Mouse (Mus musculus): ENCODE results near the gene Tnks1bp1. TPM values are rescaled to one million over a fixed set of nuclear protein-coding genes. Genes with fewer than 3 reads are reported as not detected.

Gene Tnks1bp1
- polyA plus RNA-seq, 1 experiment = 36.9 TPM

- no peaks in the 10 kb centered on the region for H3K27me3 ChIP-seq (ENCODE audit: control insufficient read depth, insufficient read depth, low read length)
- no peaks in the 10 kb centered on the region for H3K36me3 ChIP-seq (ENCODE audit: control insufficient read depth, insufficient read depth, low read length)
- DNase-seq = no peak
- H3K27ac ChIP-seq (ENCODE audit: control insufficient read depth, insufficient read depth, low read length) = no peak overlapping the region
- no peaks in the 10 kb centered on the region for H3K4me1 ChIP-seq (replicated peaks; ENCODE audit: control insufficient read depth, insufficient read depth, low read length)
- no peak overlapping the region for H3K4me3 ChIP-seq (ENCODE audit: control insufficient read depth, insufficient read depth, low read length)
- WGBS = 93% methylated on average over 2 of the region's 2 CpGs
- no peak for TF ChIP-seq POLR2A (IDR thresholded peaks at IDR 0.05; ENCODE audit: control insufficient read depth, extremely low read depth, insufficient read depth, low read length, poor library complexity)
These were observed 20.8 kb downstream of the Tnks1bp1 start for GRCm38 (mm10) chr2:85068626-85069025.

- Histone ChIP-seq H3K27me3 (ENCODE audit: control insufficient read depth, insufficient read depth, low read length) (no peaks in the 10 kb centered on the region), H3K36me3 (ENCODE audit: control insufficient read depth, insufficient read depth, low read length) (no peaks in the 10 kb centered on the region), H3K4me3 (ENCODE audit: control insufficient read depth, insufficient read depth, low read length) (no peak overlapping the region), H3K27ac (ENCODE audit: control insufficient read depth, insufficient read depth, low read length) (no peak overlapping the region), H3K4me1 (replicated peaks; ENCODE audit: control insufficient read depth, insufficient read depth, low read length) (no peaks in the 10 kb centered on the region)
- 92% methylated on average over 15 of the region's 15 CpGs for WGBS
- no peak for TF ChIP-seq POLR2A (IDR thresholded peaks at IDR 0.05; ENCODE audit: control insufficient read depth, extremely low read depth, insufficient read depth, low read length, poor library complexity)
- TF ChIP-seq CTCF (IDR thresholded peaks at IDR 0.05; ENCODE audit: borderline replicate concordance, control insufficient read depth, extremely low read depth, insufficient read depth, low read length, poor library complexity) = no peak
- no peak for DNase-seq
These were observed 22.3 kb downstream of the Tnks1bp1 start for GRCm38 (mm10) chr2:85070086-85070485.

- H3K4me3 ChIP-seq (ENCODE audit: control insufficient read depth, insufficient read depth, low read length) = no peak overlapping the region
- H3K36me3 ChIP-seq (ENCODE audit: control insufficient read depth, insufficient read depth, low read length) = no peaks in the 10 kb centered on the region
- H3K27me3 ChIP-seq (ENCODE audit: control insufficient read depth, insufficient read depth, low read length) = no peaks in the 10 kb centered on the region
- TF ChIP-seq CTCF (IDR thresholded peaks at IDR 0.05; ENCODE audit: borderline replicate concordance, control insufficient read depth, extremely low read depth, insufficient read depth, low read length, poor library complexity) (no peak), POLR2A (IDR thresholded peaks at IDR 0.05; ENCODE audit: control insufficient read depth, extremely low read depth, insufficient read depth, low read length, poor library complexity) (no peak)
- H3K27ac ChIP-seq (ENCODE audit: control insufficient read depth, insufficient read depth, low read length) = no peak overlapping the region
- no peaks in the 10 kb centered on the region for H3K4me1 ChIP-seq (replicated peaks; ENCODE audit: control insufficient read depth, insufficient read depth, low read length)
- WGBS = 98% methylated on average over 5 of the region's 5 CpGs
- no peak for DNase-seq
These were observed 24.1 kb downstream of the Tnks1bp1 start for GRCm38 (mm10) chr2:85071921-85072320.

- Histone ChIP-seq H3K27ac (ENCODE audit: control insufficient read depth, insufficient read depth, low read length) (no peak overlapping the region), H3K4me3 (ENCODE audit: control insufficient read depth, insufficient read depth, low read length) (no peak overlapping the region), H3K27me3 (ENCODE audit: control insufficient read depth, insufficient read depth, low read length) (no peaks in the 10 kb centered on the region), H3K4me1 (replicated peaks; ENCODE audit: control insufficient read depth, insufficient read depth, low read length) (no peaks in the 10 kb centered on the region), H3K36me3 (ENCODE audit: control insufficient read depth, insufficient read depth, low read length) (no peaks in the 10 kb centered on the region)
- WGBS = 94% methylated on average over 5 of the region's 5 CpGs
- no peak for TF ChIP-seq CTCF (IDR thresholded peaks at IDR 0.05; ENCODE audit: borderline replicate concordance, control insufficient read depth, extremely low read depth, insufficient read depth, low read length, poor library complexity)
- TF ChIP-seq POLR2A (IDR thresholded peaks at IDR 0.05; ENCODE audit: control insufficient read depth, extremely low read depth, insufficient read depth, low read length, poor library complexity) = no peak
- DNase-seq = no peak
These were observed 25.9 kb downstream of the Tnks1bp1 start for GRCm38 (mm10) chr2:85073751-85074150.

- no peak for DNase-seq
- TF ChIP-seq POLR2A (IDR thresholded peaks at IDR 0.05; ENCODE audit: control insufficient read depth, extremely low read depth, insufficient read depth, low read length, poor library complexity) (no peak), CTCF (IDR thresholded peaks at IDR 0.05; ENCODE audit: borderline replicate concordance, control insufficient read depth, extremely low read depth, insufficient read depth, low read length, poor library complexity) (no peak)
- WGBS = 82% methylated on average over 11 of the region's 11 CpGs
- Histone ChIP-seq H3K27me3 (ENCODE audit: control insufficient read depth, insufficient read depth, low read length) (no peaks in the 10 kb centered on the region), H3K4me1 (replicated peaks; ENCODE audit: control insufficient read depth, insufficient read depth, low read length) (no peaks in the 10 kb centered on the region), H3K4me3 (ENCODE audit: control insufficient read depth, insufficient read depth, low read length) (no peak overlapping the region), H3K27ac (ENCODE audit: control insufficient read depth, insufficient read depth, low read length) (no peak overlapping the region), H3K36me3 (ENCODE audit: control insufficient read depth, insufficient read depth, low read length) (no peaks in the 10 kb centered on the region)
These were observed 41.2 kb downstream of the Tnks1bp1 start for GRCm38 (mm10) chr2:85088716-85089646.

GRCm38 (mm10) chr2:85091325-85091724 lies 43.5 kb downstream of the Tnks1bp1 start:
- TF ChIP-seq POLR2A (IDR thresholded peaks at IDR 0.05; ENCODE audit: control insufficient read depth, extremely low read depth, insufficient read depth, low read length, poor library complexity) (no peak), CTCF (IDR thresholded peaks at IDR 0.05; ENCODE audit: borderline replicate concordance, control insufficient read depth, extremely low read depth, insufficient read depth, low read length, poor library complexity) (no peak)
- 98% methylated on average over 4 of the region's 4 CpGs for WGBS

More at GRCm38 (mm10) chr2:85091325-85091724, 43.5 kb downstream of the Tnks1bp1 start:
- Histone ChIP-seq H3K4me1 (replicated peaks; ENCODE audit: control insufficient read depth, insufficient read depth, low read length) (no peaks in the 10 kb centered on the region), H3K4me3 (ENCODE audit: control insufficient read depth, insufficient read depth, low read length) (no peak overlapping the region), H3K27me3 (ENCODE audit: control insufficient read depth, insufficient read depth, low read length) (no peaks in the 10 kb centered on the region), H3K36me3 (ENCODE audit: control insufficient read depth, insufficient read depth, low read length) (no peaks in the 10 kb centered on the region), H3K27ac (ENCODE audit: control insufficient read depth, insufficient read depth, low read length) (no peak overlapping the region)
- DNase-seq = no peak

All from thymus, adult 2 months (tissue).